Mouse (Mus musculus) urinary bladder, postnatal 10 days (tissue): Measurements from ENCODE around the gene Fam136a.

ENCODE experiments used
- DNase-seq: peaks from one replicate; pipeline ENCODE4 v3.0.0; 2022; ENCODE audit warnings: low spot score

Fam136a gene

DNA sequence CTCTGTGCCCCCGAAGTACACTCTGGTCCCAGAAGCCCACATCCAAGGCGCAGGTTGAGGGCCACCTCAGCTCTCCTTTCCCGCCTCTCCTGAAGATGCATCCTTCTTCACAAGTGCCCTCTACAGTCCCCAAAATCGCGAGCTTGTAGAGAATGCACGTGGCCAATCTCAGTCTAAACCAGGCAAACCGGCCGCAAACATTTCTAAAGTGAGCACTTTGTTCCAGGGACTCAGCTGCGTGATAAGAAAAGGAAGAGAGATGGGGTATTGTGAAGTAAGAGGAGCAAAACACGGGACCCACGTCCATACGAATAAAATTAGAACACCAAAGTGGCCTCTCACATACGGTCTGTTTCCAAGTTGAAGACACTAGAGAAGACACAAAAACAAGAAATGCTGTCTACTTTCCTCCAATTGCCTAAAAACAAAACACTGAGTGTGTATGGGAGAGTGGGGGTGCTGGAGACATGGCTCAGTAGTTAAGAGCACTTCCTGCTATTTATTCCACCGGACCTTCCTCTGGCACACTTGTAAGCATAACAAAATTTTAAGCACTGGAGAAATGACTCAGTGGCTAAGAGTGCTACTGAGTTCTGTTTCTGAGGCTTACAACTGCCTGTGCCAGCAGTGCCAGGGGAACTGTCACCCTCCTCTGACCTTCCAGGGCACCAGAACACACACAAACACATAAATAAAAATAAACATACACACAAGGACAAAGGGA is 32.0 kb downstream of the Fam136a start:
- DNase-seq: no peak

GRCm38 (mm10) chr6:86398986-86399385 is 33.5 kb downstream of the Fam136a start:
- no peak for DNase-seq

DNA sequence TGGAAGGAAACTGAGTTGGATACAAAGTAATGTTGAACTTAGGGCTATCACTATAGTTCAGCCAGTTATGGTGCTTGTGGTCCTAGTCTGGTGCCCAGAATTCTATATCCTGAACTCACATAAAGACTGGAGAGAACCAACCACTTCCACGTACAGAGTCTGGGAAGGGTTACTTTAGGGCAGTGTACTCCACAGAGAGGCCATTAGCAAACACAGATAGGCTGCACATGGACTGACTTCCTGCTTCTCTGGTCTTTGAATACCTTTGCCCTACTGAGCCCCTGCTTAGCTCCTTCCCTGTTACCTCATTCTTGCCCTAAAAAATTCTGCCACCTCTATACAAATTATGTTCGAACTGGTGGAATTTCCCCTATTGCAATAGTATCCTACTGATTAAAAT is 34.5 kb downstream of the Fam136a start:
- no peak for DNase-seq

- no peak for DNase-seq
Measured at GRCm38 (mm10) chr6:86400972-86401371, 35.5 kb downstream of the Fam136a start.

DNA sequence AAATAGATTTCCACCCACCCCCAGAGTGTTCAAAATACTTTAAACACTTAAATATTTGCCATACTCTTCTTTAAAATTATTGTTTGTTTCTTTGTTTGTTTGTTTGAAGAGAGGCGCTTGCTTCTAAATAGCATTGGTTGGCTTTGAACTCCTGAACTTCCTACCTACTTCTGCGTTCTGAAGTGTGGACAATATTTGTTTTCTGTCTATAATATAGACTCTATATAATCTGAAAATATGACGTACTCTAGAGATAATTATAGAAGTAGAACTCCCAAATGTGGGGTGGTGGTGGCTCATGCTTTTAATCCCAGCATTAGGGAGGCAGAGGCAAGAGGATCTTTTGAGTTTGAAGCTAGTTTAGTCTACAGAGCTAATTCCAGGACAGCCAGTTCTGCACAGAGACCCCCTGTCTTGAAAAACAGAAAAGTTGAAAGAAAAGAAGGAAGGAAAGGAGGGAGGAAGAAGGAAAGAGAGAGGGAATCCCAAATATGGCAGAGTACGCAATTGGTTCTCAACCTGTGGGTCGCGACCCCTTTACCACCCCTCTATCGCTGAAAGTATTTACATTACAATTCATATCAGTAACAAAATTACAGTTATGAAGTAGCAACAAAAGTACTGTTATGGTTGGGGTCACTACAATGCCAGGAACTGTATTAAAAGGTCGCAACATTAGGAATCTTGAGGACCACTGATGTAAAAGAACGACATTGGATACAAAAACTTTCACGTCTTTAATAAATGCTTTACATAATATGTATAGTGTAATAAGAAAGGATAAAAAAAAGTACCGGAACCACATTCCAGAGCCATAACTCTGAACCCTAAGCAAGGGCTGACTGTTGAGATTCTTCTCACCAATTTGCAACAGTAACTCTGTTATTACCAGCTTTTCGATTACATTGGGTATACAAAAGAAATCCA is 37.5 kb downstream of the Fam136a start:
- no peak for DNase-seq

DNA sequence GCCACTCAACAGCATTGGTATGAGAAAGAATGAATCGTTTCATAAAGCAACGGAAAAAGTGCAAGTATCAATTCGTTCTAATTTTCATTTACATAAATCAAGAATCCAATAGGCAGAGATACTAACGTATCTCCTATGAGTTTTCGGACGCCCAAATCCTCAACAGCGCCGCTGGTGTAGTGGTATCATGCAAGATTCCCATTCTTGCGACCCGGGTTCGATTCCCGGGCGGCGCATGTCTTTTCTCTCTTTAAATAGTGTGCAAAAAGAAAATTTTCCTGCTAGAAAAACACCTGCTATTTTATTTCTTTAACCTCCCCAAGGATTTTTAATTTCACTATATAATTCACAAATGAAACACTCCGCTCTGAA is 38.3 kb downstream of the Fam136a start:
- DNase-seq: peak; percentile 37

- DNase-seq: peak; percentile 86
Measured at GRCm38 (mm10) chr6:86404100-86404861, 38.8 kb downstream of the Fam136a start, which contains the start of gene Tia1. Tia1 (plus strand) TSS chr6:86404219.

DNA sequence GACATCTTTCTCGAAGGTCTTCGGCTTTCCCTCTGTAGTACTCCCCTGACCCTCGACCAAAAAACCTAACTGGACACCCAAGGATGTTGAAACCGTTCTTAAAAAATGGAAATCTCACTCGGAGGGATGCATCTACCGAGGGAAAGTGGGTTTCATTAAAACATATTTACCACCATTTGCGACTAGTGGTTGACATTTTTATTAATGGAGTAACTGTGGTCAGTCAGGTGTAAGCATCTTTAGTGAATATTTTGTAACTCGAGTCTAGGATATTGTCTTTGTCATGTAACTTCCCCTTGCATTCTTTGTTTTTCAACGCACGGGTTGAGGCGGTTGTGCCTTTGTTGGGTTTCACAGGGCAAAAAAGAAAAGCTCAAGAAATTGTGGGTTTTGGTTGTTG is 39.5 kb downstream of the Fam136a start:
- DNase-seq: no peak

DNA sequence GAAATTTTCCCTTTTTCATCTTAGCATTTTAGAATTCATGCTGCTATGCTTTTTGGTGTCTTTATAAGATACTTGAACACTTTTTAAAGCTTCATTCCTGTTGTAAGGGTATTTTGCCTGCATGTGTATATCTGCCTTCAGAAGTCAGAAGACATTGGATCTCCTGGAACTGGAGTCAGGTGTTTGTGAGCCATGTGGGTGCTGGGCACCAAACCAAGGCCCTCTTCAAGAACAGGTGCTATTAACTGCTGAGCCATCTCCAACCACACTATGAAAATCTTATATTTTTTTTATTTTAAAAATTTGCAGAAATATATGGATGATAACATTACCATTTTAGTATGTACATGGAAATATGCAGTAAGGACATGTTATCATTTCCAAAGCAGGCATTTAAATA is 40.9 kb downstream of the Fam136a start:
- no peak for DNase-seq

DNA sequence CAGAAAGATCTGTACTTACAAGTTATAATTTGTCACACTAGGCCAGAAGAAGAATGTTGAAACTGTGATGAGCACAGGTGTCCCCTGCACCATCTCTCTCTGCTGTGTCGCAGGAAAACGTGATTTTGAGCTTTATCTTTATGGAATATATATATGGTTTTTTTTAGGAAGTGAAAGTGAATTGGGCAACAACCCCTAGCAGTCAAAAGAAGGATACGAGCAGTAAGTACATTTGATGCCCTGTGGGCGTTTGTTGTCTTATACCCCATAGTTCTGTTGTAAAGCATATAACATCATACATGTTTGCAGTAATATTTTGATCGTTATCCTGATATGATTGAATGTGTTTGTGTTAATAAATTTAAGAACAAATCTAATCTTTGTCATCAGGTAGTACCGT is 53.3 kb downstream of the Fam136a start:
- no peak for DNase-seq

- DNase-seq: no peak
Measured at GRCm38 (mm10) chr6:86419239-86419638, 53.8 kb downstream of the Fam136a start.
